Mouse (Mus musculus) R1 (cell line): ENCODE measurements around the gene Srsf5.

ENCODE experiments used
- DNase-seq: peaks from one replicate; pipeline ENCODE4 v3.0.0-alpha.2; 2018; ENCODE audit warnings: low read depth, low spot score

The Srsf5 gene

GRCm38 (mm10) chr12:80997652-80998051, 52.3 kb downstream of the Srsf5 start:
- no peak for DNase-seq

GRCm38 (mm10) chr12:80998528-80999221, 53.4 kb downstream of the Srsf5 start:
- DNase-seq, result peak; percentile 54
